Mouse (Mus musculus) common myeloid progenitor, adult 5-6 weeks (primary cell): Measurements from ENCODE around the gene Gm20721. TPM values are rescaled to one million over a fixed set of nuclear protein-coding genes. Genes with fewer than 3 reads are reported as not detected.
"Not testable (repeated sequence)": the region's sequence is repeated elsewhere in the genome, so short reads cannot be mapped to it uniquely, and the experiment has no call there.

Source experiments
- ATAC-seq: replicated peaks from 2 replicates; pipeline ENCODE4 v1.8.0; 2016; ENCODE audit warnings: low read depth, mild to moderate bottlenecking, moderate TSS enrichment, inconsistent platforms; ENCODE audit not compliant: poor library complexity, severe bottlenecking
- total RNA-seq: library from RNA; stranded (forward); fragments of 200-1000, 187-1606 nt; gene quantifications from 2 replicates; pipeline ENCODE4 v1.2.3, GENCODE M21; 2017

Gene Gm20721
- total RNA-seq: 10.9 and 17.9 TPM in 2 replicates

DNA sequence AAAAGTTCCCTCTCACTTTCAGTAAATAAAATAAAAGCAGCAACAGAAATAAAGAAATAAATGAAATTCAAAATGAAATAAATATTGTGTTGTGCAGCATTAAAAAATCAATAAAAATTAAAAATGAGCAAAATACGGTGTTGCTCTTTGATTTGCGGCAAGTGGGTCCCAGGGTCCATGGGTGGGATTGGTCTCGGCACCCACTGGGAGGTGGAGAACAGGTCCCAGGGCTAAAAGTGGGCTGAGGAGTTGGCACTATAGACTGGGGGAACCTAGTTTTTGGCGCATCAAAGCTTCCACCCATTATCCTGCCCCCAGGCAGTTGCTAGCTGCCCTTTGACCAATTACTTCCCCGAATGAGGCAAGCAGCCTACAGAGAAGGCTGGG is at the start of gene Gm20721:
TSS of gene Gm20721 (minus strand) at position 101 of the 387 bp plus-strand sequence.
- ATAC-seq: no peak

GRCm38 (mm10) chr2:174393383-174393782 is 46.9 kb upstream of the Gm20721 start:
- no peak for ATAC-seq

GRCm38 (mm10) chr2:174392554-174392953 is 46.0 kb upstream of the Gm20721 start:
- no peak for ATAC-seq

GRCm38 (mm10) chr2:174391936-174392335 is 45.4 kb upstream of the Gm20721 start:
- no peak for ATAC-seq

DNA sequence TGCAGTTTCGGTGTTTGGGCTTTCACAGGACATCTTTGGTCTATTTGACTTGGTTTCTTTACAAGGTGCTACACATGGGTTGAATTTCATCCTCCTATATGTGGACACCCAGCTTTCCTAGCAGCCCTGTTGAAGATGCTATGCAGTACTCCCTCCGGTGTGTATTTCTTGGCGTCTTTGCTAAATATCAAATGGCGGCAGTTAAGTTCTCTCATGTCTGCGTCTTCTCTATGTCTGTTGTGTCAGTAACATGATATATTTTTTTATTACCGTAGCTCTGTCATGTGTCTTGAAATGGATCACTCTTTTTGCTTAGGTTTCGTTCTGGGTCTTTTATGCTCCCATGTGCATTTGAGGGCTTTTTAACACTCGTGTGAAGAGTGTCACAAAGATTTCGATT is 34.5 kb upstream of the Gm20721 start:
- ATAC-seq: no peak

GRCm38 (mm10) chr2:174366571-174366970 is 20.1 kb upstream of the Gm20721 start:
- no peak for ATAC-seq

GRCm38 (mm10) chr2:174359656-174360055 is 13.1 kb upstream of the Gm20721 start:
- no peak for ATAC-seq

DNA sequence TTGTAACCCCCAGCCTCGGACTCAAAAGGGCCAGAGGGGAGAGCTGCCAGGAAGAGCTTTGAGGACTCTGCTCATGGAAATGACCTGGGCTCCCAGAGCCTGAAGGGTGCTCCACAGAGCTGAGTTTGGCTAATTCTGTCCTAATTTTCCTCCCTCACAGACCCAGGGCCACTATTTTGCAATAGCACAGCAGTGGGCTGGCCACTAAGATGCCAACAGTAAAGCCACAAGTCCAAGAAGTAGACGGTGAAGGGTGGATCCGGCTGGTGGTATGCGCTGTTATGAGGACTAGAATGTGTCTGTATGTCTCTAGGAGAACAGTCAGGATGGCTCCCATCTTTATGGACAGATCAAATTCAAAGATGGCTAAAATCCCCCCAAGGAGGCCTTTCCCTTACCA is 12.0 kb upstream of the Gm20721 start:
- no peak for ATAC-seq

GRCm38 (mm10) chr2:174346999-174347668 is 622 bp upstream of the Gm20721 start:
- ATAC-seq: not testable (repeated sequence)

GRCm38 (mm10) chr2:174344996-174345395 is 1.5 kb downstream of the Gm20721 start:
- no peak for ATAC-seq

GRCm38 (mm10) chr2:174344003-174344655 is 2.4 kb downstream of the Gm20721 start:
- peak; percentile 89 for ATAC-seq

GRCm38 (mm10) chr2:174343566-174343965 is 2.9 kb downstream of the Gm20721 start:
- no peak for ATAC-seq

DNA sequence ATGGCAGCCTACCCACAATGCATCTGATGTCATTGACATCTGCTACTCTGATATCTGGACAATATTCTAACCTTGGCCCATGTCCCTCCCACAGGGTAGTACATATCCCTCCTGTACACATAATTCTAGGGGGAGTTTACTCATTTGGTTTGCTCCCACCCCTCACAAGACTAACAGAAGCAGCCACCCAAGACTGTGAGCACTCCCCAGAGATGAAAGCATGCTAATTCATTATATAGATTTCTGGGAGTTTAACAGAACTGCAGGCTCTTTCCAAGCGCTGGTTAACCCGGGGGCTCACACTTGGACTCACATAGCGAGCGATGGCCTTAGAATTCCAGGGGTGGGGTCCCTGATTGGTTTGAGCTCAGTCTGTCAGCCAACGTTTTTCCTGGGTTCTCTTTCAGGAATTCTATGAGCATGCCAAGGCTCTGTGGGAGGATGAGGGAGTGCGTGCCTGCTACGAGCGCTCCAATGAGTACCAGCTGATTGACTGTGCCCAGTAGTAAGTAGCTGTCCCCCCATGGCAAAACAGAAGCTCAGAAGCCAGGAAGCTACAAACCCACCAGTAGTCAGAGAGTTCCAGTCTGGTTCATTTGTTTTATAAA is 3.6 kb downstream of the Gm20721 start:
- ATAC-seq: no peak

DNA sequence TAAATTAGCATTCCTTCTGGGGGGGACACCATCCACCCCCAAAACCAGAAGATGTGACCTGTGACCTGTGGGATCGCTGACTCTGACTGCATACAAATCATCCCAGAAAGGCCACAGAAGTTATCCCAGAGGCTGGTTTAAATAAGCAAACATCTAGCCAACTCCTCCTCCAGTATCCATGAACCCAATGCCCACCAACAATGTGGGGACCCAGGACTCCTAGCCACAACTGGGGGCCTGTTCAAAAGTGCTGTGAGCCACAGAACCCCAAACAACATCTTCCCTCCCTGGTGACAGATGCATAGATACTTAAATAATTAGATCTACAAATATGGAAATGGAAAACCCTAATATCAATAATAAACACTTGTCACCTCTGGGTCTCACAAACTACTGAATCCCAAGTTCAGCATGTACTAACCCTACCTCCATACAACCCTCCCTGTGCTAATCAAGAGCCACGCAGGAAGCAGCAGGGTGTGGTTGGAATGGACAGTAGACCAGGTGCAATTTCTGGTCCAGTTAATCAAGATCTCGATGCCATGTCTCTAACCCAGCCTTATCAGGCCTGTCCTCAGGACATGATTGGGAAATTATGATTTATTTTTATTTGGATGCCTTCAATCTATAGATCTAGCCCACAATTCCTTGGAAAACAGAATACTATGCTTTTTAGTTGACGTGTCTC is 5.5 kb downstream of the Gm20721 start:
- no peak for ATAC-seq

DNA sequence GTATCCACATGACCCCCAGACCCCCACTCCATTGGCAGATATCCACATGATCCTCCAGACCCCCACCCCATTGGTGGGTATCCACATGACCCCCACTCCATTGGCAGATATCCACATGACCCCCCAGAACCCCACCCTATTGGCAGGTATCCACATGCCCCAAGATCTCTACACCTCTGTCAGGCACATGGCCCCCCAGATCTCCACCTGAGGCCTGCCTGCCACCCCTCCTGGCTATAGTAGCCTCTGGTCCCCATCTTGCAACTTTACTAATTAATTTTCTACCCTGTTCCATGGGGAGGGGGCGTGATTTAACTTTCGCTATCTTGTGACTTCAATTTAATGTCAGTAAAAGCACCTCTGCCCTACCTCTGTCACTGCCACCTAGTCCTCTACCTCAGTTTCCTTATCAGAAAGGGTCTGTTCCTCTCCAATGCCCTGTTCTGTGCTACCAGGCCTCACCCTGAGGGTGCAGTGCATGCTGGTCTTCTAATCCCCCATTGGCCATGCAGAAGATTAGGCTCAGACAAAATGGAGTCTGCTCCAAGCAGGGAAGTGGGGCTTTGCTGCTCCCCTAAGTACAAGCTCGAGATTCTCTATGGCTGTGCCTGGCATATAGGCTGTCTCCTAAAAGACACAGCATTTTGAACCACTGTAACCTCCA is 6.2 kb downstream of the Gm20721 start:
- ATAC-seq: no peak

DNA sequence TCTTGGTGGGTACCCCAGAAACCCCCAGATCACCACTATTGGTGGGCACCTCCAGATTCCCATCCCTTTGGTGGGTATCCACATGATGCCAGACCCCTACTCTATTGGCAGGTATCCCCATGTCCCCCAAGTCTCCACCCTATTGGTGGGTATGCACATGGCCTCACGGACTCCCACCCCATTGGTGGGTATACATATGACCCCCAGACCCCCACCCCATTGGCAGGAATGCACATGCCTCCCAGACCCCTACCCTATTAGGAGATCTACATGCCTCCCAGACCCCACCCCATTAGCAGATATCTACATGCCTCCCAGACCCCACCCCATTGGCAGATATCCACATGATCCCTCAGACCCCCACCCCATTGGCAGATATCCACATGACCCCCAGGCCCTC is 6.8 kb downstream of the Gm20721 start:
- no peak for ATAC-seq

DNA sequence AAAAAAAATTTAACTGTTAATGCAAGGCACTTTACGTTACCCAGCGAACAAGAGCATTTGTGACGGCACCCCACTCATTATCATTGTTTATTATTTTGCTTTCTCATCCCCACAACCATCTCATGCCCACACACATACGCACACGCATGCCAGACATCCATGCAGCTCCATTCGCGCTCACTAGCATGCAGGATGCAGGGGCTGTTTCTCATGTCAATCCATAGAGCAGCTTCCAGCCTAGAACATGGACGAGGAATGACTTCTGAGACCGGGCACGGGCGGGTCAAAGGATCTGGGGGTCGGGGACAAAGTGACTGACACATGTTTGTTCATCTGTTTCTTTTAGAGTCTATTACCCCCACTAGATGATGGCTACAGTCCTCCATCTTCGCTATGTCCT is 9.2 kb downstream of the Gm20721 start:
- no peak for ATAC-seq

DNA sequence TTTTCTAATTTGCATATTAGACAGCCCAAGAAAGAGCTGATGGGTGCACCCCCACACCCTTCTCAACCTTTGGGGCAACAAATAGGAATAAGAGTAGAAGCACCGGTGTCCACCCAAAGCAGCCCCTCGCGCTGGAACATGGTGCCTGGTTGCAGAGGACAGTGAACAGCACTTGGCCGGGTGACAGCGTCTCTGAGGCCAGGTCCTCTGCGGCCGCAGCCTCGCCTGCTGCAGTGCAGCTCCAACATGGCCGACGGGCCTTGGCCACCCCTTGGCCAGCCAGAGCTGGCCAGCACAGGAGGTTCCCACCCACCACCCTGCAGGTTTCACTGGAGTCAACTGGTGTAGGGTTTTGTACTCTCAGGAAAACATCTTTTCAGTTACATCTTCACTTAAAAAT is 12.1 kb downstream of the Gm20721 start:
- no peak for ATAC-seq

DNA sequence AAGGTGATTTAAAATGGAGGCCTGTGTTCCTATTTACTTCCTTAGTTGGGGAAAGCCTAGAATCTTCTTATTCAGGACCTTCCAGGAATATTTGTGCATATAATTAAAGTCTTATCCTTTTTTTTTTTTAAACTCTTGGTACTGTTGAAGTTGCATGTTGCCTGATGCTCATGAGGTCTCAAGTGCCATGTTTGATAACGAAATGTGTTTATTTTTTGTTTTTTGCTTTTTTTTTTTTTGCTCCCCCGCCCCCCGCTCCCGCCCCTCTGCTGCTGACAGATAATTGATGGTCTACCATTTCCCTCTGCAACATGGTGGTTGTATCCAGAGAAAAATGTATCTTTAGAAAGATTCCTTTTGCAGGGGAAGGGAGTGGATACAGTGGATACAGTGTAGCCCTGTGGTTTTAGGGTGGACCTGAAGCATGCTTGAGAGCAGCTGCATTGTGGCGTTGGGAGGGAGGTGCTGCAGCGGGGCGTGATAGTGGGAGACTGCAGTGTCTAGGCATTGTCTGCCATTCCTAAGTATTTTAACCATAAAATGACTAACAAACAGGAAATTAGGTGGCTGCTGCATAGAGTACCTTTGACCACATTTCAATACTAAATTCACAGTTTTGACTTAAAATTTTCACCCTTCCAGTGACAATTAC is 13.1 kb downstream of the Gm20721 start:
- ATAC-seq: 0 out of 2 replicates have a peak, but pooled peaks have one; percentile 19
